Mouse (Mus musculus) heart, adult 8-10 months (tissue): ENCODE measurements around the gene Aldh2. TPM values are rescaled to one million over a fixed set of nuclear protein-coding genes. Genes with fewer than 3 reads are reported as not detected.
"Not testable (repeated sequence)": the region's sequence is repeated elsewhere in the genome, so short reads cannot be mapped to it uniquely, and the experiment has no call there.

Experiments
- DNase-seq: peaks from one replicate; pipeline ENCODE4 v3.0.0; 2022; ENCODE audit warnings: low spot score
- total RNA-seq, 4 experiments: library from RNA; stranded (reverse); gene quantifications; 2 replicates each; pipeline ENCODE4 v1.2.4; 2022

Gene Aldh2
- total RNA-seq, 4 experiments from 2014 or later = 363 to 434 (median 401) TPM

GRCm38 (mm10) chr5:121547084-121547483, 46.5 kb downstream of the Aldh2 start:
- no peak for DNase-seq

- DNase-seq = no peak
Observed at GRCm38 (mm10) chr5:121546530-121546895, 47.1 kb downstream of the Aldh2 start.

- DNase-seq = peak; percentile 92
Observed at GRCm38 (mm10) chr5:121545793-121546529, 47.7 kb downstream of the Aldh2 start, which contains the start of gene Mapkapk5. Gene Mapkapk5, minus strand, starts transcription at chr5:121545905.

GRCm38 (mm10) chr5:121544910-121545792, 48.5 kb downstream of the Aldh2 start, which contains the start of the genes Adam1a and Gm42878:
Gene Adam1a, minus strand, starts transcription at chr5:121545482.
Gene Gm42878, minus strand, starts transcription at chr5:121545482.
- DNase-seq = no peak

- no peak for DNase-seq
Observed at GRCm38 (mm10) chr5:121543370-121543769, 50.3 kb downstream of the Aldh2 start.

- DNase-seq = no peak
Observed at GRCm38 (mm10) chr5:121541235-121541634, 52.4 kb downstream of the Aldh2 start.

- DNase-seq = no peak
Observed at GRCm38 (mm10) chr5:121540066-121540465, 53.6 kb downstream of the Aldh2 start.

- DNase-seq = no peak
Observed at GRCm38 (mm10) chr5:121537588-121537987, 56.0 kb downstream of the Aldh2 start.

GRCm38 (mm10) chr5:121536921-121537555, 56.6 kb downstream of the Aldh2 start:
- no peak for DNase-seq

- no peak for DNase-seq
Observed at GRCm38 (mm10) chr5:121535116-121535515, 58.5 kb downstream of the Aldh2 start.

- no peak for DNase-seq
Observed at GRCm38 (mm10) chr5:121534521-121534920, 59.1 kb downstream of the Aldh2 start.

GRCm38 (mm10) chr5:121526961-121527360, 66.7 kb downstream of the Aldh2 start:
- peak; percentile 31 for DNase-seq

- DNase-seq = no peak
Observed at GRCm38 (mm10) chr5:121526526-121526925, 67.1 kb downstream of the Aldh2 start.

- no peak for DNase-seq
Observed at GRCm38 (mm10) chr5:121525774-121526450, 67.7 kb downstream of the Aldh2 start.

GRCm38 (mm10) chr5:121519758-121520157, 73.9 kb downstream of the Aldh2 start:
- DNase-seq = not testable (repeated sequence)

GRCm38 (mm10) chr5:121518983-121519382, 74.6 kb downstream of the Aldh2 start:
- no peak for DNase-seq

Other genes with a start within 250 kb of the Aldh2 start
- 10 to 100 TPM; 52.5 to 62.3 (median 57.9) TPM for gene Trafd1, start 208.2 kb downstream of the Aldh2 start, total RNA-seq
- 10 to 100 TPM; 20.0 to 23.2 (median 20.6) TPM for gene Naa25, start 195.9 kb downstream of the Aldh2 start, total RNA-seq
- gene Tmem116, start 141.9 kb downstream of the Aldh2 start, total RNA-seq = 10 to 100 TPM; 12.6 to 15.1 (median 13.4) TPM
- 10 to 100 TPM; 62.1 to 66.1 (median 64.4) TPM for gene Erp29, start 141.3 kb downstream of the Aldh2 start, total RNA-seq
- gene Adam1b, start 90.4 kb downstream of the Aldh2 start, total RNA-seq = not detected
- 1 to 10 TPM; 1.6 to 3.1 (median 2.3) TPM for gene Adam1a, start 48.3 kb downstream of the Aldh2 start, total RNA-seq
- not detected for gene Gm42878, start 48.3 kb downstream of the Aldh2 start, total RNA-seq
- 100 to 1,000 TPM; 104 to 124 (median 121) TPM for gene Mapkapk5, start 47.9 kb downstream of the Aldh2 start, total RNA-seq
- 100 to 1,000 TPM in 2 of 4 experiments, 10 to 100 TPM in 2; 97.0 to 106 (median 99.0) TPM for gene Acad12, start 25.1 kb upstream of the Aldh2 start, total RNA-seq
- 10 to 100 TPM; 26.3 to 29.6 (median 26.9) TPM for gene Acad10, start 66.7 kb upstream of the Aldh2 start, total RNA-seq
- gene Brap, start 66.7 kb upstream of the Aldh2 start, total RNA-seq = 10 to 100 TPM; 26.0 to 30.9 (median 29.3) TPM
- gene Atxn2, start 117.5 kb upstream of the Aldh2 start, total RNA-seq = 100 to 1,000 TPM; 143 to 153 (median 147) TPM
- 10 to 100 TPM; 19.2 to 23.0 (median 22.3) TPM for gene Sh2b3, start 243.8 kb upstream of the Aldh2 start, total RNA-seq